Mouse (Mus musculus) activated CD4-positive, CD25-positive, alpha-beta regulatory T cell, adult 4 months (primary cell): ENCODE data around the gene Aym1. TPM values are rescaled to one million over a fixed set of nuclear protein-coding genes. Genes with fewer than 3 reads are reported as not detected.

Experiments
- polyA plus RNA-seq, 2 experiments: library from polyadenylated mRNA; unstranded; fragments of 100-300 nt; shearing (Covaris generic); gene quantifications; one replicate each; pipeline ENCODE4 v1.2.1; 2017

The Aym1 gene
- polyA plus RNA-seq, 2 experiments from 2014 or later: not detected

Other genes starting within 250 kb of the Aym1 start
- gene 2900026A02Rik, start 136.1 kb upstream of the Aym1 start, polyA plus RNA-seq: under 1 TPM; 0.24 to 0.60 TPM
- not detected for gene Tmem211, start 130.4 kb upstream of the Aym1 start, polyA plus RNA-seq
- not detected for gene Sgsm1, start 46.5 kb upstream of the Aym1 start, polyA plus RNA-seq
- gene Wscd2, start 133.0 kb downstream of the Aym1 start, polyA plus RNA-seq: 1 to 10 TPM; 1.6 to 2.2 TPM